Mouse (Mus musculus): ENCODE measurements around the gene Cpn1. TPM values are rescaled to one million over a fixed set of nuclear protein-coding genes. Genes with fewer than 3 reads are reported as not detected.

The Cpn1 gene
- polyA plus RNA-seq, 1 experiment from 2014 or later = 46.1 TPM

Other genes starting within 250 kb of the Cpn1 start
- gene Cutc, start 233.6 kb downstream of the Cpn1 start, polyA plus RNA-seq (2015; fragmentation: Nextera tagmentation; extraction: Ambion mirVana) = 14.7 and 14.8 TPM in 2 replicates
- gene Cox15, start 233.6 kb downstream of the Cpn1 start, polyA plus RNA-seq (2015; fragmentation: Nextera tagmentation; extraction: Ambion mirVana) = 7.0 TPM in 2 replicates
- gene Abcc2, start 204.4 kb downstream of the Cpn1 start, polyA plus RNA-seq (2015; fragmentation: Nextera tagmentation; extraction: Ambion mirVana) = 8.5 and 8.9 TPM in 2 replicates
- 2.2 and 2.7 TPM in 2 replicates for gene Dnmbp, start 46.4 kb downstream of the Cpn1 start, polyA plus RNA-seq (2015; fragmentation: Nextera tagmentation; extraction: Ambion mirVana)
- 9.4 and 12.5 TPM in 2 replicates for gene Cyp2c23, start 42.7 kb upstream of the Cpn1 start, polyA plus RNA-seq (2015; fragmentation: Nextera tagmentation; extraction: Ambion mirVana)
- 14.7 and 17.9 TPM in 2 replicates for gene Erlin1, start 83.2 kb upstream of the Cpn1 start, polyA plus RNA-seq (2015; fragmentation: Nextera tagmentation; extraction: Ambion mirVana)
- gene Chuk, start 120.9 kb upstream of the Cpn1 start, polyA plus RNA-seq (2015; fragmentation: Nextera tagmentation; extraction: Ambion mirVana) = 21.2 and 24.7 TPM in 2 replicates
- gene Cwf19l1, start 149.3 kb upstream of the Cpn1 start, polyA plus RNA-seq (2015; fragmentation: Nextera tagmentation; extraction: Ambion mirVana) = 20.3 and 24.2 TPM in 2 replicates
- gene Bloc1s2, start 159.9 kb upstream of the Cpn1 start, polyA plus RNA-seq (2015; fragmentation: Nextera tagmentation; extraction: Ambion mirVana) = 48.1 and 54.8 TPM in 2 replicates
- gene Pkd2l1, start 205.9 kb upstream of the Cpn1 start, polyA plus RNA-seq (2015; fragmentation: Nextera tagmentation; extraction: Ambion mirVana) = not detected in 2 replicates
- gene Scd3, start 216.7 kb upstream of the Cpn1 start, polyA plus RNA-seq (2015; fragmentation: Nextera tagmentation; extraction: Ambion mirVana) = not detected in 2 replicates